Mouse (Mus musculus): ENCODE data around the gene Ttc26.

- no peak for TF ChIP-seq POLR2A (IDR thresholded peaks at IDR 0.05; ENCODE audit: low read depth, low read length)
- TF ChIP-seq CTCF (IDR thresholded peaks at IDR 0.05; ENCODE audit: extremely low read depth, insufficient read length, insufficient replicate concordance, low read depth, low read length), result no peak
Measured at GRCm38 (mm10) chr6:38458075-38458474, 76.8 kb downstream of the Ttc26 start.

All from small intestine, adult 2 months (tissue).